Mouse (Mus musculus) midbrain, embryonic 16.5 days (tissue): ENCODE data around the gene Klhdc3. TPM values are rescaled to one million over a fixed set of nuclear protein-coding genes. Genes with fewer than 3 reads are reported as not detected.

Experiments
- polyA plus RNA-seq: library from polyadenylated mRNA; unstranded; fragments of >200 nt; fragmentation: Nextera tagmentation; extraction: Ambion mirVana; gene quantifications from 2 replicates; pipeline ENCODE4 v1.2.1, GENCODE M21; 2015

Klhdc3 gene
- polyA plus RNA-seq, 1 experiment from 2014 or later = 173 TPM

Other genes starting within 250 kb of the Klhdc3 start
- gene Slc22a7, start 242.5 kb downstream of the Klhdc3 start, polyA plus RNA-seq = not detected in 2 replicates
- 4.7 and 5.5 TPM in 2 replicates for gene Ttbk1, start 193.2 kb downstream of the Klhdc3 start, polyA plus RNA-seq
- 11.1 and 11.5 TPM in 2 replicates for gene Dnph1, start 184.2 kb downstream of the Klhdc3 start, polyA plus RNA-seq
- 26.8 and 28.0 TPM in 2 replicates for gene Cul9, start 134.5 kb downstream of the Klhdc3 start, polyA plus RNA-seq
- gene Srf, start 124.7 kb downstream of the Klhdc3 start, polyA plus RNA-seq = 3.0 and 3.2 TPM in 2 replicates
- gene Ptk7, start 51.4 kb downstream of the Klhdc3 start, polyA plus RNA-seq = 26.9 and 28.8 TPM in 2 replicates
- gene Klc4, start 34.9 kb downstream of the Klhdc3 start, polyA plus RNA-seq = 32.4 and 39.7 TPM in 2 replicates
- 58.9 and 60.8 TPM in 2 replicates for gene Mrpl2, start 34.7 kb downstream of the Klhdc3 start, polyA plus RNA-seq
- gene Cul7, start 30.6 kb downstream of the Klhdc3 start, polyA plus RNA-seq = 41.9 and 47.6 TPM in 2 replicates
- gene Rrp36, start 6.6 kb downstream of the Klhdc3 start, polyA plus RNA-seq = 51.8 and 52.4 TPM in 2 replicates
- 285 and 318 TPM in 2 replicates for gene Mea1, start 2.1 kb downstream of the Klhdc3 start, polyA plus RNA-seq
- 94.8 and 102 TPM in 2 replicates for gene Ppp2r5d, start 24.2 kb upstream of the Klhdc3 start, polyA plus RNA-seq
- gene Pex6, start 30.5 kb upstream of the Klhdc3 start, polyA plus RNA-seq = 22.6 and 22.7 TPM in 2 replicates
- 0.68 and 0.83 TPM in 2 replicates for gene Gnmt, start 48.3 kb upstream of the Klhdc3 start, polyA plus RNA-seq
- gene Cnpy3, start 71.3 kb upstream of the Klhdc3 start, polyA plus RNA-seq = 67.7 and 67.8 TPM in 2 replicates
- gene Ptcra, start 82.8 kb upstream of the Klhdc3 start, polyA plus RNA-seq = not detected in 2 replicates
- gene 2310039H08Rik, start 91.7 kb upstream of the Klhdc3 start, polyA plus RNA-seq = 48.1 and 53.7 TPM in 2 replicates
- gene Rpl7l1, start 101.8 kb upstream of the Klhdc3 start, polyA plus RNA-seq = 78.4 and 84.2 TPM in 2 replicates
- 9.5 and 10.9 TPM in 2 replicates for gene Bicral, start 177.6 kb upstream of the Klhdc3 start, polyA plus RNA-seq
- 49.5 and 52.6 TPM in 2 replicates for gene Tbcc, start 209.8 kb upstream of the Klhdc3 start, polyA plus RNA-seq
- gene Prph2, start 229.5 kb upstream of the Klhdc3 start, polyA plus RNA-seq = not detected in 2 replicates